Mouse (Mus musculus) embryonic stem cell, embryonic (primary cell): Measurements from ENCODE around the gene Poc5.

Experiments
- CTCF ChIA-PET, 4 experiments: fragments of 300-600 bp in 2 of 4; fragments of 350-600 bp in 2 of 4; sonication (Branson Sonifier 250); formaldehyde crosslinking; loops; one replicate each; lab custom pipeline; 2022; ENCODE audit warnings: inconsistent platforms in 2 of 4; lab: Charles Lee
- POLR2A ChIA-PET, 4 experiments: fragments of 300-600 bp in 2 of 4; fragments of 350-600 bp in 2 of 4; sonication (Branson Sonifier 250); formaldehyde crosslinking; loops; one replicate each; lab custom pipeline; 2022; ENCODE audit warnings: antibody characterized with exemption in 4 of 4, inconsistent platforms in 1 of 4; lab: Charles Lee

The Poc5 gene

GRCm38 (mm10) chr13:96388042-96388888, at the start of gene Poc5:
TSS of gene Poc5 (plus strand) at chr13:96388294.
- POLR2A ChIA-PET: interaction anchor here (0.6 to 1.5 kb wide), 11 partner anchors 9 to 770 kb away, joined by 3 to 7 read pairs (median 3); partner anchors contain the start of genes Col4a3bp (in 1 of the 4), F2r (in 1 of the 4) and Polk (in 1 of the 4)
- CTCF ChIA-PET: interaction anchor here in 1 of 4 experiments (0.6 to 1.3 kb wide), 2 partner anchors 12 to 43 kb away, joined by 3 read pairs; no protein-coding TSS in a partner anchor

- ChIA-PET CTCF (no interaction called here), POLR2A (interaction anchor here in 1 of 4 experiments (0.6 kb wide), 1 partner anchor 34 kb away, joined by 8 read pairs; no protein-coding TSS in a partner anchor)
These were observed 46.6 kb upstream of the Poc5 start for GRCm38 (mm10) chr13:96341461-96341860.

- CTCF ChIA-PET: interaction anchor here in 1 of 4 experiments (0.5 kb wide), 1 partner anchor 710 kb away, joined by 3 read pairs; no protein-coding TSS in a partner anchor
These were observed 43.3 kb upstream of the Poc5 start for GRCm38 (mm10) chr13:96344778-96345177.

GRCm38 (mm10) chr13:96346581-96346980, 41.5 kb upstream of the Poc5 start:
- POLR2A ChIA-PET: interaction anchor here in 1 of 4 experiments (0.6 to 2.2 kb wide), 6 partner anchors 8 to 328 kb away, joined by 3 to 5 read pairs (median 3); no protein-coding TSS in a partner anchor
- CTCF ChIA-PET: interaction anchor here in 1 of 4 experiments (0.7 kb wide), 1 partner anchor 344 kb away, joined by 4 read pairs; no protein-coding TSS in a partner anchor

More at GRCm38 (mm10) chr13:96344778-96345177, 43.3 kb upstream of the Poc5 start:
- POLR2A ChIA-PET: interaction anchor here in 1 of 4 experiments (0.6 to 1.4 kb wide), 5 partner anchors 12 to 810 kb away, joined by 3 to 4 read pairs (median 3); no protein-coding TSS in a partner anchor

GRCm38 (mm10) chr13:96350207-96350606, 37.9 kb upstream of the Poc5 start:
- ChIA-PET POLR2A (interaction anchor here in 3 of 4 experiments (0.5 to 1.3 kb wide), 7 partner anchors 10 to 1788 kb away, joined by 3 to 6 read pairs (median 3); partner anchors contain the start of gene Poc5 (in 2 of the 3)), CTCF (interaction anchor here in 2 of 4 experiments (0.6 kb wide), 2 partner anchors 58 to 160 kb away, joined by 3 to 4 read pairs; no protein-coding TSS in a partner anchor)

- ChIA-PET POLR2A (interaction anchor here in 2 of 4 experiments (0.7 to 1.3 kb wide), 6 partner anchors 12 to 1407 kb away, joined by 3 to 6 read pairs (median 4); partner anchors contain the start of gene Poc5 (in 2 of the 2)), CTCF (no interaction called here)
These were observed 36.8 kb upstream of the Poc5 start for GRCm38 (mm10) chr13:96351264-96351663.

- ChIA-PET POLR2A (interaction anchor here in 3 of 4 experiments (0.6 to 0.8 kb wide), 6 partner anchors 34 to 1014 kb away, joined by 3 to 8 read pairs (median 5); partner anchors contain the start of gene Fam169a (in 1 of the 3)), CTCF (interaction anchor here in 2 of 4 experiments (0.6 to 0.7 kb wide), 5 partner anchors 13 to 514 kb away, joined by 3 to 4 read pairs (median 3); partner anchors contain the start of gene Poc5 (in 1 of the 2))
These were observed 12.6 kb upstream of the Poc5 start for GRCm38 (mm10) chr13:96375519-96375918.

GRCm38 (mm10) chr13:96376871-96377270, 11.2 kb upstream of the Poc5 start:
- CTCF ChIA-PET: interaction anchor here in 1 of 4 experiments (1.0 kb wide), 1 partner anchor 25 kb away, joined by 3 read pairs; no protein-coding TSS in a partner anchor
- POLR2A ChIA-PET: interaction anchor here in 1 of 4 experiments (1.3 kb wide), 1 partner anchor 11 kb away, joined by 3 read pairs; the partner anchor contains the start of gene Poc5

GRCm38 (mm10) chr13:96377883-96378282, 10.2 kb upstream of the Poc5 start:
- ChIA-PET CTCF (no interaction called here), POLR2A (interaction anchor here in 2 of 4 experiments (0.7 to 1.0 kb wide), 2 partner anchors 9 to 247 kb away, joined by 3 to 4 read pairs; no protein-coding TSS in a partner anchor)

GRCm38 (mm10) chr13:96389301-96389700, 1.2 kb downstream of the Poc5 start:
- ChIA-PET CTCF (no interaction called here), POLR2A (interaction anchor here in 1 of 4 experiments (1.0 kb wide), 1 partner anchor 154 kb away, joined by 3 read pairs; the partner anchor contains the start of genes Col4a3bp and Polk)

- ChIA-PET CTCF (no interaction called here), POLR2A (interaction anchor here in 1 of 4 experiments (1.2 kb wide), 1 partner anchor 13 kb away, joined by 3 read pairs; no protein-coding TSS in a partner anchor)
These were observed 13.2 kb downstream of the Poc5 start for GRCm38 (mm10) chr13:96401251-96401650.

GRCm38 (mm10) chr13:96405518-96405917, 17.4 kb downstream of the Poc5 start:
- ChIA-PET CTCF (interaction anchor here in 1 of 4 experiments (0.5 kb wide), 1 partner anchor 393 kb away, joined by 3 read pairs; no protein-coding TSS in a partner anchor), POLR2A (interaction anchor here in 1 of 4 experiments (1.1 kb wide), 1 partner anchor 229 kb away, joined by 3 read pairs; no protein-coding TSS in a partner anchor)

- ChIA-PET POLR2A (interaction anchor here in 2 of 4 experiments (0.7 to 1.1 kb wide), 2 partner anchors 19 to 236 kb away, joined by 3 to 5 read pairs; partner anchors contain the start of gene Poc5 (in 1 of the 2)), CTCF (interaction anchor here in 3 of 4 experiments (0.7 to 1.1 kb wide), 3 partner anchors 8 to 269 kb away, joined by 3 to 4 read pairs (median 3); no protein-coding TSS in a partner anchor)
These were observed 18.9 kb downstream of the Poc5 start for GRCm38 (mm10) chr13:96407040-96407439.

- POLR2A ChIA-PET: interaction anchor here in 1 of 4 experiments (0.9 kb wide), 1 partner anchor 15 kb away, joined by 3 read pairs; no protein-coding TSS in a partner anchor
- CTCF ChIA-PET: no interaction called here
These were observed 20.7 kb downstream of the Poc5 start for GRCm38 (mm10) chr13:96408786-96409185.

GRCm38 (mm10) chr13:96414384-96414783, 26.3 kb downstream of the Poc5 start:
- CTCF ChIA-PET: interaction anchor here in 1 of 4 experiments (0.7 kb wide), 1 partner anchor 439 kb away, joined by 3 read pairs; no protein-coding TSS in a partner anchor
- POLR2A ChIA-PET: interaction anchor here in 1 of 4 experiments (0.5 kb wide), 1 partner anchor 57 kb away, joined by 5 read pairs; no protein-coding TSS in a partner anchor

GRCm38 (mm10) chr13:96416380-96416779, 28.3 kb downstream of the Poc5 start:
- ChIA-PET POLR2A (no interaction called here), CTCF (no interaction called here)

- ChIA-PET POLR2A (interaction anchor here in 1 of 4 experiments (0.7 kb wide), 1 partner anchor 109 kb away, joined by 3 read pairs; no protein-coding TSS in a partner anchor), CTCF (interaction anchor here in 2 of 4 experiments (1.0 to 1.2 kb wide), 2 partner anchors 14 to 387 kb away, joined by 3 to 4 read pairs; no protein-coding TSS in a partner anchor)
These were observed 29.2 kb downstream of the Poc5 start for GRCm38 (mm10) chr13:96417261-96417813.
